Mouse (Mus musculus) kidney, postnatal 0 days (tissue): ENCODE data around the gene Fam204a. TPM values are rescaled to one million over a fixed set of nuclear protein-coding genes. Genes with fewer than 3 reads are reported as not detected.

Experiments used
- ATAC-seq: fragments of 200-750 bp; cut with Nextera tagmentation; replicated peaks from 2 replicates; pipeline ENCODE4 v1.8.0; 2017; ENCODE audit warnings: low read depth, moderate number of reproducible peaks, moderate TSS enrichment, moderate library complexity; ENCODE audit not compliant: low FRiP score
- DNase-seq: peaks from one replicate; pipeline ENCODE4 v3.0.0-alpha.2; 2016; ENCODE audit warnings: low spot score
- H3K27ac ChIP-seq: fragments of 300-500 bp; sonication (generic); 2 replicates; pipeline ENCODE4 v1.5.1; 2014; ENCODE audit warnings: mild to moderate bottlenecking
- H3K27me3 ChIP-seq: fragments of 300-500 bp; sonication (generic); 2 replicates; pipeline ENCODE4 v1.6.1; 2014; ENCODE audit warnings: low read length, mixed read lengths; ENCODE audit not compliant: insufficient read depth
- H3K36me3 ChIP-seq: fragments of 300-500 bp; sonication (generic); 2 replicates; pipeline ENCODE4 v1.6.1; 2014; ENCODE audit warnings: low read length, mixed read lengths; ENCODE audit not compliant: insufficient read depth
- H3K4me1 ChIP-seq: fragments of 300-500 bp; sonication (generic); replicated peaks from 2 replicates; pipeline ENCODE4 v1.6.1; 2014; ENCODE audit warnings: antibody characterized with exemption, low read length, mixed read lengths; ENCODE audit not compliant: insufficient read depth
- H3K4me2 ChIP-seq: fragments of 300-500 bp; sonication (generic); 2 replicates; pipeline ENCODE4 v1.6.1; 2014; ENCODE audit warnings: mild to moderate bottlenecking, low read length, moderate library complexity, mixed read lengths
- H3K4me3 ChIP-seq: fragments of 300-500 bp; sonication (generic); replicated peaks from 2 replicates; pipeline ENCODE4 v1.5.1; 2014; ENCODE audit warnings: low read depth, low read length
- H3K9ac ChIP-seq: fragments of 300-500 bp; sonication (generic); 2 replicates; pipeline ENCODE4 v1.6.1; 2014; ENCODE audit warnings: low read depth, low read length
- H3K9me3 ChIP-seq: fragments of 300-500 bp; sonication (generic); replicated peaks from 2 replicates; pipeline ENCODE4 v1.6.1; 2016; ENCODE audit warnings: low read length, inconsistent platforms, mixed read lengths
- CTCF ChIP-seq: IDR thresholded peaks from 2 replicates; pipeline ENCODE4 v1.5.1; 2016; ENCODE audit warnings: antibody characterized with exemption, low read depth, mild to moderate bottlenecking, moderate library complexity
- WGBS: fragments of 180-500 bp; shearing (Covaris S2); extraction: QIAGEN DNeasy Blood & Tissue Kit; methylation state at CpG from one replicate; pipeline ENCODE4 v1.1.7; 2014; 5-methylcytosine and 5-hydroxymethylcytosine counted together
- polyA plus RNA-seq: library from polyadenylated mRNA; unstranded; fragments of >200 nt; fragmentation: Nextera tagmentation; extraction: Ambion mirVana; gene quantifications from 2 replicates; pipeline ENCODE4 v1.2.1, GENCODE M21; 2015

The Fam204a gene
- polyA plus RNA-seq, 1 experiment from 2014 or later, result 71.7 TPM

- Histone ChIP-seq H3K27me3 (no peaks in the 10 kb centered on the region), H3K9ac (no peak overlapping the region), H3K27ac (no peak overlapping the region), H3K4me3 (no peak overlapping the region), H3K36me3 (no peaks in the 10 kb centered on the region), H3K4me1 (no peaks in the 10 kb centered on the region), H3K9me3 (no peaks in the 10 kb centered on the region), H3K4me2 (no peak overlapping the region)
- WGBS, result 82% methylated on average over 8 of the region's 8 CpGs
- DNase-seq (no peak), ATAC-seq (no peak)
- no peak for TF ChIP-seq CTCF
Observed at GRCm38 (mm10) chr19:60178771-60179563, 47.5 kb downstream of the Fam204a start.

- ATAC-seq (no peak), DNase-seq (no peak)
- Histone ChIP-seq H3K9me3 (no peaks in the 10 kb centered on the region), H3K36me3 (no peaks in the 10 kb centered on the region), H3K4me2 (no peak overlapping the region; the same call in 1 of the 2 replicates), H3K4me3 (no peak overlapping the region), H3K27me3 (no peaks in the 10 kb centered on the region), H3K27ac (no peak overlapping the region), H3K9ac (no peak overlapping the region), H3K4me1 (no peaks in the 10 kb centered on the region)
- no peak for TF ChIP-seq CTCF
- WGBS, result 62% methylated on average over 2 of the region's 2 CpGs
Observed at GRCm38 (mm10) chr19:60165417-60165816, 61.1 kb downstream of the Fam204a start.

GRCm38 (mm10) chr19:60160611-60161274 lies 65.8 kb downstream of the Fam204a start:
- Histone ChIP-seq H3K27me3 (no peaks in the 10 kb centered on the region), H3K4me2 (peak overlapping the region; percentile 32), H3K27ac (no peak overlapping the region), H3K4me3 (no peak overlapping the region), H3K9me3 (no peaks in the 10 kb centered on the region), H3K36me3 (no peaks in the 10 kb centered on the region), H3K9ac (no peak overlapping the region), H3K4me1 (no peaks in the 10 kb centered on the region)
- WGBS, result 13% methylated on average over 20 of the region's 20 CpGs
- no peak for ATAC-seq
- DNase-seq, result peak; percentile 89
- TF ChIP-seq CTCF, result peak; percentile 95

- TF ChIP-seq CTCF, result no peak
- H3K27me3 ChIP-seq, result no peaks in the 10 kb centered on the region
- DNase-seq (peak; percentile 16), ATAC-seq (no peak)
- no peak overlapping the region for H3K27ac ChIP-seq
- no peaks in the 10 kb centered on the region for H3K36me3 ChIP-seq
- H3K9ac ChIP-seq, result no peak overlapping the region
- H3K4me3 ChIP-seq, result no peak overlapping the region
- H3K9me3 ChIP-seq, result no peaks in the 10 kb centered on the region
- no peaks in the 10 kb centered on the region for H3K4me1 ChIP-seq
- H3K4me2 ChIP-seq, result 0 out of 2 replicates have a peak overlapping the region, but pooled peaks have one; percentile 32
- 22% methylated on average over 6 of the region's 6 CpGs for WGBS
Observed at GRCm38 (mm10) chr19:60159827-60160226, 66.7 kb downstream of the Fam204a start.

GRCm38 (mm10) chr19:60155266-60155665 lies 71.2 kb downstream of the Fam204a start:
- no peak overlapping the region for H3K9ac ChIP-seq
- no peak for ATAC-seq
- H3K4me2 ChIP-seq, result no peak overlapping the region
- H3K36me3 ChIP-seq, result no peaks in the 10 kb centered on the region
- TF ChIP-seq CTCF, result no peak
- no peaks in the 10 kb centered on the region for H3K27me3 ChIP-seq
- no peaks in the 10 kb centered on the region for H3K4me1 ChIP-seq
- WGBS, result 48% methylated on average over 5 of the region's 5 CpGs
- no peak overlapping the region for H3K4me3 ChIP-seq
- H3K9me3 ChIP-seq, result no peaks in the 10 kb centered on the region
- DNase-seq, result no peak
- no peak overlapping the region for H3K27ac ChIP-seq

GRCm38 (mm10) chr19:60153096-60153495 lies 73.4 kb downstream of the Fam204a start:
- DNase-seq (no peak), ATAC-seq (no peak)
- H3K27me3 ChIP-seq, result no peaks in the 10 kb centered on the region
- no peak overlapping the region for H3K4me2 ChIP-seq
- 90% methylated on average over 1 of the region's 1 CpGs for WGBS
- TF ChIP-seq CTCF, result no peak
- no peaks in the 10 kb centered on the region for H3K36me3 ChIP-seq
- no peaks in the 10 kb centered on the region for H3K9me3 ChIP-seq
- no peak overlapping the region for H3K9ac ChIP-seq
- H3K4me1 ChIP-seq, result no peaks in the 10 kb centered on the region; the same call in 1 of the 2 replicates
- H3K27ac ChIP-seq, result no peak overlapping the region
- H3K4me3 ChIP-seq, result no peak overlapping the region
